Mouse (Mus musculus) T-cell, adult 66 days (primary cell): ENCODE data around the gene Arl6. TPM values are rescaled to one million over a fixed set of nuclear protein-coding genes. Genes with fewer than 3 reads are reported as not detected.

Experiments used
- total RNA-seq, 2 experiments: library from RNA; stranded (reverse); gene quantifications; 3 replicates in 1 of 2; 4 replicates in 1 of 2; pipeline ENCODE4 v1.2.4; 2023

The Arl6 gene
- 1 to 10 TPM in 1 of 2 experiments, under 1 TPM in 1; 0.44 to 1.1 TPM for total RNA-seq

DNA sequence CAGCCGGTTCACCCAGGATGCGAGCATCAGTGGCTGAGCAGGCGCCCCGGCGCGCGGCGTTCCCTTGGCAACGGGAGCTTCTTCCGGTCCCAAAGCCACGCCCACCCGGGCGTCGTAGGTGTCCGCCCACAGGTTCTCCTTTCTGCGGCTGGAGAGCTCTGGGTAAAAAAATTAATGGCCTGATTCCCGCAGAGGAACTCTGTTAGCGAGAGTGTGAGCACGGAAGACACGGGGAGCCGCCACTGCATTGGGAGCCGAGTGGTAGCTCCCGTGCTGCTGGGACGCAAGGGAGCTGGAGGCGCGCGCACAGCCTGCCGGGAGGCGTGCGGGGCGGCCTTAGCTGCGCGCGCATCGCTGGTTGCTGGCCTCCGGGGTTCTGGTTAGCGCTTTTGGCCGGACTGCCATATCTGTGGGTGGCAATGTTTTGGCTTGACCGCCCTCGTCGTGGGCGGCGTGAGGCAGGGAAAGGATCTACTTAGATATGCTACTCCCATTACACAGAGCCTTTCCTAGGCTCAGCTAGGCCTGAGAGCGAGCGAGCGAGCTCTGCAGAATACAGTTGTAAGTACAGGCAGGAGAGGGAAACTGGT is at the start of gene Arl6:
Gene Arl6 (minus strand): TSS at position 290 of the 590 bp plus-strand sequence.

DNA sequence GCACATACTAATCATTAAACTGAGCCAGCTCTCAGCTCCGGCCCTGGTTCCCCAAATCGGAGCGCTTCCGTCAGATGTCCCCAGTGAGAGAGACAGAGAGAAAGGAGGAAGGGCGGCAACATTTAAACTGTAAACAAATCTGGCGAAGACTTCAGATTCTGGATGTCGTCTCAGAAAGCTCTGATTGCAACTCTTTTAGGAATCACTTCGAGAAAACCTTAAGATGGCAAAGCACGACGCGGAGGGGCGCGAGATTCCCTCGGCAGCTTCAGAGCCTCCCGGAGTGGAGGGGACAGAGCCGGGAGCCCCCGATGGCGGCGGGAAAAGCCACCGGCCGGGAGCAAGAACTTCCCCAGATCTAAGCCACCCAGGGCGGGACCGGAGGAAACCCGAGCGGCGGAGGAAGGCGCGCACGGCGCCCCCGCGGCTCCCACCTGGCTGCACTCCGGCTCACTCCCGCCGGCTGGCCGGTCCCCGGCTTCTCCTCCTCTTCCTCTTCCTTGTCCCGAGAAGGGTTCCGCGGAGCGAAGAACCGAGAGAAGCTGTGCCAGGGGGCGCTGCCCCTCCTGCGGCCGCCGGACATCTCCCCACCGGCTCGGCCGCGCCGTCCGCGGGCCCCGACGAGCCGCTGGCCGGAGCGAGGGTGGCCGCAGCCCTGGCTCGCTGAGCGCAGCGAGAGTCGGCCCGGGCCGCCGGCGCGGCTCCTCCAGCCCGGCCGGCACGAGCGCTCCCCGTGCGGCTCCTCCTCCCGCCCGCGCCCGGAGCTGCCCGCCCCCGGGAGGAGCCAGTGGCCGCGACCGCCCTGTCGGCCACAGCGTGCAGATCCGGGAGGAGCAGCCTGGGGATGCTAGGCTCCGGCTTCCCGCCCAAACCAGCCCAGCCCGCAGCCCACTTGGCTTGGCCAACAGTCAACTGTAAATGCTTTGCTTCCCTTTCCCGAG is 38.6 kb downstream of the Arl6 start, which contains the start of gene Crybg3:
Gene Crybg3 (minus strand): TSS at position 669 of the 941 bp plus-strand sequence.

Other genes with a start within 250 kb of the Arl6 start
- not detected for gene Gabrr3, start 232.1 kb downstream of the Arl6 start, total RNA-seq
- 10 to 100 TPM; 43.7 to 44.3 TPM for gene Riox2, start 167.6 kb downstream of the Arl6 start, total RNA-seq
- gene Crybg3, start 38.4 kb downstream of the Arl6 start, total RNA-seq, result 1 to 10 TPM; 1.1 to 1.2 TPM